Mouse (Mus musculus): ENCODE data around the gene Erg28.

- TF ChIP-seq CTCF (IDR thresholded peaks at IDR 0.05; ENCODE audit: low read depth), result no peak
- TF ChIP-seq EP300 (IDR thresholded peaks at IDR 0.05; ENCODE audit: low read depth), result no peak
Observed at GRCm38 (mm10) chr12:85771356-85771755, 53.0 kb downstream of the Erg28 start.
